Mouse (Mus musculus) G1E (cell line): ENCODE data around the gene Vmn1r138.
"Not testable (repeated sequence)": the region's sequence is repeated elsewhere in the genome, so short reads cannot be mapped to it uniquely, and the experiment has no call there.

Experiments used
- CTCF ChIP-seq: IDR thresholded peaks from 2 replicates; pipeline ENCODE4 v1.5.1; 2012; ENCODE audit warnings: low read depth, low read length, inconsistent platforms, mixed read lengths
- GATA1 ChIP-seq: IDR thresholded peaks from 2 replicates; pipeline ENCODE4 v1.6.1; 2012; ENCODE audit warnings: borderline replicate concordance, low read length, inconsistent platforms, mixed read lengths
- POLR2AphosphoS5 ChIP-seq: IDR thresholded peaks from 2 replicates; pipeline ENCODE4 v1.6.1; 2012; ENCODE audit warnings: low read depth, low read length, inconsistent platforms; ENCODE audit not compliant: insufficient replicate concordance

DNA sequence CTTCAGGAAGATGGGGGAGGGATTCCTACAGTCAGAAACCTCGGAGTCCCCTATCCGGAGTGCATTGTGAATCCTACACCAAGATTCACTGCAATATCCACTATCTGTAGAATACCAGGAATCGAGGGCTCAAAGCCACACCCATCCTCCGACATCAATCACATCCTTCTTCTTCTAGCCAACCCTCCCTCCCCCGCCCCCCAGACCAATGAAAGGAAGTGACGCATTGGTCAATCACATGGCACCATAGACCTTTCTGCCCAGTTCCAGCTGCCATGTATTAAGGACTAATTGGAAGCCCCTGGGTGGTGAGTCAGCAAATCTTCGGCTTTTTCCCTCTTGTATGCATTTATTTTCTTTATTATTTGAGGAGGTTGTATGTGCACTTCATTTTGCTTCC, 40.1 kb upstream of the Vmn1r138 start, which contains the start of gene Vmn1r139:
- TF ChIP-seq GATA1, CTCF, POLR2AphosphoS5: not testable (repeated sequence)
